ENCODE assay signal across 9 mouse cellular contexts in the genomic region with DNA sequence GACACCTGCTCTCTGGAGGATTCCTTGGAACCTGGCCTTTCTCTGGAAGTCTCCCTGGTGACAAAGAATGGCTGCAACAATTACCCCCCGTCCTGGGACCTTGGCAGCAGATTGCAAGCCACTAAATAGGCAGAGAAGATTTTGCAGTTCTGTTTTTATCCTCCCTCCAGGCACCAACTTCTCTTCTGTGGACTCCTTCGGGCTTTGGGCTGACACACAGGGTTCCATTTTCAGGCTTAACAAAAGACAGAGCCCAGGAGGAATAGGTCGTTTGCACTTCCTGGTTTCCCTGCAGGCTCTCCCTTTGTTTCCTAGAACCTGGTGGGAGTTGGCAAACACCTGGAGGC. TPM values are rescaled to one million over a fixed set of nuclear protein-coding genes. Genes with fewer than 3 reads are reported as not detected.
DNase-seq lines count a peak whose midpoint lies in the region; ATAC-seq and TF ChIP-seq lines count a peak whose summit lies in the region.
"Had no signal": no experiment of that assay in that cellular context is flagged by ENCODE, and none has a peak within 500 bp of the region (broad histone marks: within the 10 kb centered on the region; RNA-seq: fewer than 3 reads in every experiment).

No protein-coding gene starts in this region.

- peak overlapping the region; percentile 15 for H3K4me3 ChIP-seq in ES-Bruce4 (ENCODE audit: low read depth, low read length)
- peak overlapping the region; percentile 25 for H3K4me3 ChIP-seq in heart, embryonic 15.5 days
- H3K4me3 ChIP-seq in limb, embryonic 13.5 days: 0 out of 2 replicates have a peak overlapping the region, but pooled peaks have one; percentile 14
- no peak overlapping the region for H3K4me3 ChIP-seq in lung, adult 2 months (replicated peaks; ENCODE audit: extremely low read depth, low read depth, low read length)

- peak overlapping the region; percentile 55 for H3K4me2 ChIP-seq in heart, embryonic 15.5 days
- peak overlapping the region; percentile 40 for H3K4me2 ChIP-seq in limb, embryonic 13.5 days (replicated peaks)

- no peaks in the 10 kb centered on the region for H3K36me3 ChIP-seq in ES-Bruce4 (ENCODE audit: control insufficient read depth, insufficient read depth, low read length, poor library complexity, severe bottlenecking)
- H3K36me3 ChIP-seq in heart, embryonic 15.5 days: no peaks in the 10 kb centered on the region
- H3K36me3 ChIP-seq in limb, embryonic 13.5 days: no peaks in the 10 kb centered on the region

- peak overlapping the region; percentile 35 for H3K9ac ChIP-seq in ES-Bruce4 (ENCODE audit: low read depth, poor library complexity, severe bottlenecking)
- peak overlapping the region; percentile 3; the same call in 1 of the 2 replicates for H3K9ac ChIP-seq in heart, embryonic 15.5 days
- H3K9ac ChIP-seq in limb, embryonic 13.5 days: no peak overlapping the region

- no peaks in the 10 kb centered on the region for H3K9me3 ChIP-seq in ES-Bruce4 (replicated peaks; ENCODE audit: control insufficient read depth, insufficient read depth, low read length, poor library complexity, severe bottlenecking)
- no peaks in the 10 kb centered on the region for H3K9me3 ChIP-seq in heart, embryonic 15.5 days (replicated peaks)
- H3K9me3 ChIP-seq in limb, embryonic 13.5 days: no peaks in the 10 kb centered on the region

- no peak for TF ChIP-seq POLR2A in ES-Bruce4 (IDR thresholded peaks at IDR 0.05; ENCODE audit: insufficient read depth, low read length)
- no peak for TF ChIP-seq POLR2A in lung, adult 2 months (IDR thresholded peaks at IDR 0.05; ENCODE audit: borderline replicate concordance, extremely low read depth, low read depth, low read length)

- WGBS in heart, embryonic 15.5 days: 14% methylated on average over 3 of the region's 3 CpGs
- 15% methylated on average over 3 of the region's 3 CpGs for WGBS in limb, embryonic 13.5 days
- 30% methylated on average over 3 of the region's 3 CpGs for WGBS in lung, adult 2 months

- no peaks in the 10 kb centered on the region for H3K27me3 ChIP-seq in ES-Bruce4 (ENCODE audit: control insufficient read depth, insufficient read depth, low read length, poor library complexity, severe bottlenecking)
- H3K27me3 ChIP-seq in heart, embryonic 15.5 days: no peaks in the 10 kb centered on the region
- H3K27me3 ChIP-seq in limb, embryonic 13.5 days: no peaks in the 10 kb centered on the region

- DNase-seq in Muller cell, postnatal 12 days (ENCODE audit: inconsistent ontology term): peak; percentile 62
- no peak for DNase-seq in frontal cortex, postnatal 36 days (ENCODE audit: low spot score in 2 of 2)
- no peak for DNase-seq in urinary bladder, postnatal 4 days (ENCODE audit: low spot score in 2 of 2)
- DNase-seq in adrenal gland, postnatal 4 days (ENCODE audit: low spot score in 2 of 2): no peak
- no peak for DNase-seq in lung, adult 2 months
- DNase-seq: cerebellum, adult 2 months had no signal

- TF ChIP-seq EP300 in ES-Bruce4 (IDR thresholded peaks at IDR 0.05; ENCODE audit: insufficient read depth, low read depth, low read length): no peak

- no peak for ATAC-seq in heart, embryonic 15.5 days (replicated peaks; ENCODE audit: insufficient number of reproducible peaks, insufficient read depth, low FRiP score, low read depth)
- no peak for ATAC-seq in limb, embryonic 13.5 days (ENCODE audit: low FRiP score, low read depth)

- H3K27ac ChIP-seq in ES-Bruce4 (ENCODE audit: insufficient read depth, low read length): peak overlapping the region; percentile 76
- no peak overlapping the region for H3K27ac ChIP-seq in heart, embryonic 15.5 days
- no peak overlapping the region for H3K27ac ChIP-seq in limb, embryonic 13.5 days

- TF ChIP-seq CTCF in ES-Bruce4 (IDR thresholded peaks at IDR 0.05; ENCODE audit: low read depth, low read length): no peak
- no peak for TF ChIP-seq CTCF in lung, adult 2 months (IDR thresholded peaks at IDR 0.05; ENCODE audit: insufficient read depth, low read length)

- H3K4me1 ChIP-seq in ES-Bruce4 (ENCODE audit: control insufficient read depth, insufficient read depth, low read length): peaks cover 1% of the 10 kb centered on the region
- H3K4me1 ChIP-seq in heart, embryonic 15.5 days (replicated peaks): peaks cover 4% of the 10 kb centered on the region
- H3K4me1 ChIP-seq in limb, embryonic 13.5 days: peaks cover 8% of the 10 kb centered on the region; the same call in 1 of the 2 replicates
- H3K4me1 ChIP-seq in lung, adult 2 months (ENCODE audit: control insufficient read depth, insufficient read depth, low read length): no peaks in the 10 kb centered on the region

RNA-seq across cellular contexts. Expression of a gene that starts 7.9 kb away (rescaled TPM):
- polyA plus RNA-seq in ES-Bruce4 (2011; ENCODE audit: insufficient read depth, insufficient read length, low read depth, missing spikeins): 24.9 and 26.4 TPM in 2 replicates
- polyA plus RNA-seq in heart, embryonic 15.5 days (2015; fragmentation: Nextera tagmentation; extraction: Ambion mirVana): 37.0 and 37.6 TPM in 2 replicates
- polyA plus RNA-seq in limb, embryonic 13.5 days (2015; fragmentation: Nextera tagmentation; extraction: Ambion mirVana): 57.9 and 60.0 TPM in 2 replicates
- 10 to 100 TPM; 34.7 to 40.2 TPM for total RNA-seq in adrenal gland, postnatal 4 days (2021)
- 7.6 and 11.1 TPM in 2 replicates for polyA plus RNA-seq in lung, adult 2 months (2012; rRNA removed)
